Mouse (Mus musculus) MEL-GATA-1-ER (cell line): ENCODE results near the gene AC129217.1.
"Not testable (repeated sequence)": the region's sequence is repeated elsewhere in the genome, so short reads cannot be mapped to it uniquely, and the experiment has no call there.

Source experiments
- DNase-seq: peaks from one replicate; pipeline ENCODE4 v3.0.0-alpha.2; 2012; ENCODE audit warnings: low read depth; ENCODE audit errors: extremely low read depth

The AC129217.1 gene

DNA sequence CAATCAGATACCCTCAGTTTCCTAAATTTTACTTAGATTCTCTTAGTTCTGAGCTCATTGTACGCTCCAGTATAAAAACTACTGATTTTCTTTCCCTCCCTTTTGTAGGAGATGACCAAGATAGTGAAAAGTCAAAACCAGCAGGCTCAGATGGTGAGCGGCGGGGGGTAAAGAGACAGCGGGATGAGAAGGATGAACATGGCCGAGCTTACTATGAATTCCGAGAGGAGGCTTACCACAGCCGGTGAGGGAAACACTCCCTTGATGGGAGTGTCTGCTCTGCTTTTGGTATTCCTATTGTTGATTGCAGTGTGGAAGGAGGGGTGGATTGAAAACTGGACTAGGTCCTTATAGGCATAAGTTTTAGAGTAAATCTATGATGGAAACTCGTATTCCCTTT, 6.9 kb upstream of the AC129217.1 start:
- no peak for DNase-seq

DNA sequence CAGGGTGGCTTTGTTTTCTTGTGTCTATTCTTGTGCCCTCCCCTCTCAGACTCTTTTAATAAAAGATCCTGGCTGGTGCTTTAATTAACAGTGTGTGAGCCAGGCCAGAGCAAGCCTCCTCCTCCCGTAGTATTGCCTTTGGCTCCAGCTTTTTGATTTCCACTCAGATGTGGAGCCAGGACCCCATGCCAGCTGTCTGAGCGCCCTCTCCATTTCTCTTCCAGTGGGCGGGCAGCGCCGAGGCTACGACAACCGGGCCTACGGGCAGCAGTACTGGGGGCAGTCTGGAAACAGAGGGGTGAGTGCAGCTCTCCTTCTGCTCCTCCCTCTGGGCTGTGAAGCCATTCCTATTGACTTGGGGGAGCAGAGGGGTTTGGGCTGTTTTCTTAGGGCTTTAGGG, 1.1 kb downstream of the AC129217.1 start:
- DNase-seq = no peak

DNA sequence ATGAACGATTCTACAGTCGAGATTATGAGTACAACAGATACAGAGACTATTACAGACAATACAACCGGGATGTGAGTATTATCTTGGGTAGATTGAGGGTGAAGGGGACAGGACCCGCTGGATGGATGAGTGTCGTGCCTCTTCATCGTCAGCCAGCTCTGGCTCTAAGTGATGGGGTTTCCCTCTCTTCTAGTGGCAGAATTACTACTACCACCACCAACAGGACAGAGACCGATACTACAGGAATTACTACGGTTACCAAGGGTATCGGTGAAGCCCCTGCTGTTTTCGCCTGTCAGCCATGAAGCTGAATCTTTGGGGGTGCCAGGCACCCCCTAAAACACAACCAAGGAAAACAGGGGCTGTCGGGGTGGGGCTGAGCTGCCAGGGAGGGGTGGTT, 1.7 kb downstream of the AC129217.1 start:
- DNase-seq = no peak

DNA sequence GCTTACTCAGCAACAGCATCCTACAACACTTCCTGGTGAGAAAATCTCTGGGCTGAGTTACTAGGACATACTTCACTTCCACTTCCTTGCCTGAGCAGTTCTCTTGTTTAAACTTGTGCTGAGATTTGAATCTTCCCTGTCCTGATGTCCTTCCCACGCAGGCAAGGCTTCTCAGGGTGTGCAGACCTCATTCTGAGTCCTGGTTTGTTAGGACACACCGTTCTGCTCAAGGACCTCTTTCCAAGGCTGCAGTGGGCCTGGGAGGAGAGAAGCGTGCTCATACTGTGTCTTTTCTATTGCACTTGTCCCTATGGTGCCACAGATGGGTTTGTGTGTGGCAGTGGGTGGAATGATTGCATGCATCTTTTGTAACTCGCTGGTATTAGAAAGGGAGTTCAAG, 3.4 kb downstream of the AC129217.1 start:
- DNase-seq = no peak

DNA sequence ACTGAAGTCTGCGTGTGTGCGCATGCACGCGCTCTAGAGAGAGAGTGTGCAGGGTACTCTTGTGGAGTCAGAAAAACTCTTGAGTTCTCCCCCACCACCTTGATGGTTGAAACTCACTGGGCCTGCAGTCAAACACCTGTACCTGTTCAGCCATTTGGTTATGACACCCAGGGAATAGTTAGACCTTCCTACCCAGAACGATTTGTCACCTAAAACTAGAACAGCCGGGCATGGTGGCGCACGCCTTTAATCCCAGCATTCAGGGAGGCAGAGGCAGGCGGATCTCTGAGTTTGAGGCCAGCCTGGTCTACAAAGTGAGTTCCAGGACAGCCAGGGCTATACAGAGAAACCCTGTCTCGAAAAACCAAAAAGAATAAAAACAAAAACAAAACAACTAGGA, 6.8 kb downstream of the AC129217.1 start:
- not testable (repeated sequence) for DNase-seq

DNA sequence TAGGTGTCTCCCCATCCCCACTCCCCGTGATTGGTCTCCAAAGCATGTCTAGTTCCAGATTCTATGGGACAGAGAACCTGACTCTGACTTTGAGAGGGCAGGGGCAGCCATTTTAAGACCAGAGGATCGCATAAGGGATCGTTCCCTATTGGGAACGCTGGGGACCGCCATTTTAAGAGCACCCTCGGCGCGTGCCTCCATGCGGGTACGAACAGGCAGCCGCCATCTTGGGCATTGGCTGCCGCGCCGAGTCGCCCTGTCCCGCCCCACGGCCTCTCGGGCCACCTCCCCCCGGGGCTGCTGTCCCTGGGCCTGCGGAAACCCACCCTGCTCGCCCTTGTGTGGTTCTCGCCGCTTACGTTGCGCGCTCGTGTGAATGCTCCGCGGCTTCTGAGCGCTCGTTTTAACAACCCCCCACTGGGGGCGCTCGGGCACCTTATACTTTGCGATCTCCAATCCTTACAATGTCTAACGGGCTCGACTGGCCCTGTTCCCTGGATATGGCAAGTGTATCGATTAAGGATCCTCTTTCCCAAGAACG, 7.7 kb downstream of the AC129217.1 start, which contains the start of gene Bscl2:
Bscl2 (plus strand) TSS at position 217 of the 541 bp plus-strand sequence.
- peak; percentile 55 for DNase-seq

DNA sequence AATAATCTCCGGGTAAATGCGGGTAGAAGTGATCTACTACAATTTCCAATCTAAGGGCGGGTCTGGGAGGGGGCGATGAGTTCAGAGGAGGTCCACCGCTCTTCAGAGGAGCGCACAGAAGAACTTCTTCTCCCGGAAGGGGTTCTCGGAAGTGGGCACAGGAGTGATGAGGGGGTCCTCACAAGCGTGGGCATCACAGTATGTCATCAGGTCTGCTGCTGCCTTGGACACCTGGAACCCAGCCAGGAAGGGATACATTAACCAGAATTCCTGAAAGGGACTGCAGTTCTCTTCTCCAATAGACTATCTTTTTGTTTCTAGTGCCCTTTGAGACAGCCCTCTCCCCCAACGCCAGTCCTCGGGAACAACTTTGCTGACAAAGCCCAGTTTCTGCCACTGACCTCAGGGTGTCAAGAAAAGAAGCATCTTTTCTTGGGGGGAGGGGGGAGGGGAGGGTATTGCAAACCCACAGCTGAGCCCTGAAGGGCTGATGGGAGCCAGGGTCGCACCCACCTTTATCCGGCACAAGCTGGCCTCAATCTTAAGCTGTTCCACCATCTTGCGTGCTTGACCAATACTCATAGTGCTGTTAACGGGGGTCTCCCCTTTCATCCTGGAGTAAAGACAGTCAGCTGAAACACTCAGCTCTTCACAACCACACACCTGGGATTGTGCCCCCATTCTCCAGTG, 8.6 kb downstream of the AC129217.1 start:
- DNase-seq = no peak

DNA sequence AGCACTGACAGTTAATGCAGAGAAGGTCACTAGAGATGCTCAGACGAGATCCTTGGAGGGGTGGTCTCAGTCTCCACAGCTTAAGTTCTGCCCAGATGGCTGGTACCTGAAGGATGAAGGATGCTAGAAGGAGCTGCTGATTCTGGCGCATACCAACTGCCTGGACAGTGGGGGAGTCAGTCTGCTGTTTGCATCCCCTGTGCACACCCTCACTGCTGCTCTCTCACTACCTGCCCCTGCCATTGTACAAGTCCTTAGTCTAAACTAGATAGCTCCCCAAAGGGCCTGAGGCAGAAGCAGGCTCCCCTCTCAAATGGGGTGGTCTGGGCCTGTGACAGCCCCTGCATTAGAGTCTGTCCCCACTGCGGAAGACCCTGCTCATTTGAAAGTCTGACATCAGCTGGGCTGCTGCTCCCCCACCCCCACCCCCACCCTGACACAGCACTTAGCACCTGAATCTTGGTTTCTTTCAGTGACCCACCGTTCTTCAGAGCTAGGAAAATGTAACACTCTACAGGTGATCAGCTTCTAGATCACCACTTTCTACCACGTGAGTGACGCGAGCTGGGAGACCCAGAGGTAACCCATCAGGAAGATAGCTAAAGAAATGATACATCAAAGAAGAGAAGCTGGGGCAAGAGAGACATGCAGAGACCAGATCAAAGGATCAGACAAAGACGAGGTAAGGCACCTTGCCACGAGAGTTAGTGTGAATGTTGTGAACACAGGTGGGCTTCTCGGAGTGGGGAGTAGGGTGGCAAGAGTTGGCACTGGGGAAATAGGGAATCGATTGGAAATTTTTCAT, 9.7 kb downstream of the AC129217.1 start, which contains the start of gene Gng3:
Gng3 (minus strand) TSS at position 92 of the 805 bp plus-strand sequence.
- DNase-seq = no peak

DNA sequence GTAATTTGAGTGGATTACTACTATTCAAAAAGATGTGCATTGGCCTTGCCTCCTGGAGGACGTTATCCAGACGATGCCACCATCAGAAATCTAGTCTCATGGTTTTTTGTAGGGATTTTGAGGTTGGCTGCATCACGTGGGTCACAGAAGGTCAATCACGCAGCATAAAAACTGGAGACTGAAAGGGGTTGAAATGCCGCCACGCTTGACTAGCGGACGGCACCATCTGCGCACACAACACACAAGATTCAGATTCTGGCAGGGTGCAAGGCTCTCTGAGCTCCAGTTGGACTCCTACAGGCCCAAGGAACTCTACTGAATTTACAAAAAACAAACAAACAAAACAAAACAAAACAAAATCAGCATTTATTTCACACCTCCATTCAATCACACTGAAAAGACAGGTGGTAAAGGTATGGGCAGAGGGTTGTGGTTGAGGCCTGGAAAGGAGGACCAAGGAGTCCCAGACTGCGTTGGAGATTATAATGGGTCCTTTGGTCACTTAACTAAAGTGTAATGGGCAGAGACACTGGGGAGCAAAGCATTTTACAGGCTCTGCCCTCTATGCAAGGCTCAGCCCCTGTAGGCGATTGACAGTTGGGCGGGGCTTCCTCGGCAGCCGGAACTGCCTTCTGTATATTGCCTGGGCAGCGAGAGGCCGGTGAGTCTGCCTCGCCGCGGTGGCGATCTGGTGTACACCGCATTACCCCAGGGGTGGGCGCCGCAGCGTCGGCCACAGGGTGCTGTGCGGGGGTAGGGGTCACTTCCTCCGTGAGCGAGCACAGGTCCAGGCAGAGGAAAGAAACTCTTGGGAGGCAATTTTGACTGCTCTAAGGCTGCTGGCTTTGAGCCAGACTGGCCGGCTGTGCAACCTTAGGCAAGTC, 10.6 kb downstream of the AC129217.1 start:
- no peak for DNase-seq

DNA sequence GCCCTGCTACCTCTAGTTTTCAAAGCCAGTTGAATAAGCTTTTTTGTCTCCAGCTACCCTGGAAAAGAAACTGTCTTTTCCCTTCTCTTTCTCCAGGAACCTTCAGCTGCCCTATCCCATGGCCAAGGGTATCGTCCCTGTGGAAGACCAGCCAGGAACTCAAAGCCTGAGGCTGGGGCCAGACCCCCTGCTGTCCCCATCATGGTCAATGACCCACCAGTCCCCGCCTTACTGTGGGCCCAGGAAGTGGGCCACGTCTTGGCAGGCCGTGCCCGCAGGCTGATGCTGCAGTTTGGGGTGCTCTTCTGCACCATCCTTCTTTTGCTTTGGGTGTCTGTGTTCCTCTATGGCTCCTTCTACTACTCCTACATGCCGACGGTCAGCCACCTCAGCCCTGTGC, 11.4 kb downstream of the AC129217.1 start:
- DNase-seq = no peak

DNA sequence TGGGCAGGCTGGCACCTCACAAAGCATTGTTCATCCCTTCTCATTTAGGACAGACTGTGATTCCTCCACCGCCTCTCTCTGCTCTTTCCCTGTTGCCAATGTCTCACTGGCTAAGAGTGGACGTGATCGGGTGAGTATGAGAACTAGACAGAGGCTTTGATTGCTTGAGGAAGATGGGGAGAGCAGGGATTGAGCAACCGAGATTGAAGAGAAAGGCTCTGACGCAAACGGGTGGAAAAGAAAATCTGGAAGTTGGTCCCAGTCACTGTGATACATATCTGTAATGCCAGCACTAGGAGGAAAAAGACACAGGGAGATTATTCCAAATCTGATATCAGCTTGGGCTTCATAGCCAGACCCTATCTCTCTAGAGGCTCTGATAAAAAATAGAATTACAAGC, 13.4 kb downstream of the AC129217.1 start:
- no peak for DNase-seq

DNA sequence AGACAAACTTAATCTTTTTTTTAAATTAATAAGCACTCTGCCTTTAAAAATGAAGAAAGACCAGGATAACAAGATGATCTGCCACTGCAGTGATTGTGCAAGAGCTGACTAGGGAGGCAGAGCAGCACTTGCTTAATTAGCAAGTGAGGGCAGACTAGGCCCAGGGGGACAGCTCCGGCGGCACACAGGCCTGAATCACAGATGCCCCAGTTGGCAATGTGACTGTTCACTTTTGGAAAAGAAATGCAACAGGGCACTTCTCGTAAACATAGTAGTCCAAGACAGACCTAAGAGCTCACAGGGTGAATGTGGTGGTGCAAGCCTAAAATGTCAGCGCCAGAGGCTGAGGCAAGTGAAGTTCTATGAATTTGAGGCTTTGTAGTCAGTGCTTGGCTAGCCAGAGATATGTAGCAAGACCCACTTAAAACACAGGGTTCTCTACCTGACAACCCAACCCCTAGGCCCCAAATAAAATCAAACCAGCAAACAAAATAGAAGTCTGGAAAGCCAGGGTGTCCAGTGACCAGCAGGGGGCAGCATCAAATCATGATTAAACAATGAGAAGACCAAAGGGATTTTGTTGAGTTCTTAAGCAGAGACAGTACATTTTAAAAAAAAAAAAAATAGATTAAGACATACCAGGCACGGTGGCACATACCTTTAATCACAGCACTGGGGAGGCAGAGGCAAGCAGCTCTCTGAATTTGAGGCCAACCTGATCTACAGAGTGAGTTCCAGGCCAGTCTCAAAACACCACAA, 15.0 kb downstream of the AC129217.1 start:
- no peak for DNase-seq

DNA sequence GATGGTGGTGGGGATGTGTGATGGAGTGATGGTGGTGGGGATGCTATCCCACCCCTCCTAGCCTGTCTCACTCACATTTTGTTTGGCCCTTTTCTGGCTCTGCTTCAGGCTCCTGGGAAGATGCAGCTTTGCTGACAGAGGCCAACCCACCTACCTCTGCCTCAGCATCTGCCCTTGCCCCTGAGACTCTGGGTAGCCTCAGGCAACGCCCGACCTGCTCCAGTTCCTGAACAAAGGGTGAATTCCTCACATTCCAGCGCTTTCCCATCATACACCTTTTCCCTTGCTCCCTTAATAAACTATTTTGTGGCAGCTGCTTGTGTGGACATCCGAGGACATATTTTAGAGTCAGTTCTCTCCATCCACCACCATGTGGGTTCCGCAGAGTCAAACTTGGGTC, 18.8 kb downstream of the AC129217.1 start:
- no peak for DNase-seq

DNA sequence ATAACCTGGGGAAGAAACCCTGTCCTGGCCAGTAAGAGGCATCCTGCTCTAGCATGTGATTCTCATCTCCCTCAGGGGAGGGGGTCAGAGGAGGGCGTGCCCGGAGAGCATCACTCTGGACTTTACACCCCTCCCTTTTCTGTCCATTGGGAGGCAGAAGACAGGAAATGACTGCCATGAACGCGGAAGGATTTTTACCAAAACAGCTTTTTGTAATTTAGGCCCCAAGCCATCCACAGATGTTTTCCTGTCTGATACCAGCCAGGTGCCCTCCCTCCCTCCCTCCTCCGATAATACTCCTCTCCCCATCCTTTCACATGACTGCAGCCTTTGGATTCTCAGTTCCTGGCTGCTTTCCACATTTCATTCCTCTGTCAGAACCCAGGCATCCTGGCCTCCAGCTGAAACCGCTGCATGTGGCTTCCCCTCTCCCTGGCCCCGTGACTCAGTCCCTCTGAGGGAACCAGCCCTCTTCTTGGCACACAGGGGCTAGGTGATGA, 20.9 kb downstream of the AC129217.1 start, which contains the start of gene Lrrn4cl:
Lrrn4cl (plus strand) TSS at position 367 of the 500 bp plus-strand sequence.
- no peak for DNase-seq

DNA sequence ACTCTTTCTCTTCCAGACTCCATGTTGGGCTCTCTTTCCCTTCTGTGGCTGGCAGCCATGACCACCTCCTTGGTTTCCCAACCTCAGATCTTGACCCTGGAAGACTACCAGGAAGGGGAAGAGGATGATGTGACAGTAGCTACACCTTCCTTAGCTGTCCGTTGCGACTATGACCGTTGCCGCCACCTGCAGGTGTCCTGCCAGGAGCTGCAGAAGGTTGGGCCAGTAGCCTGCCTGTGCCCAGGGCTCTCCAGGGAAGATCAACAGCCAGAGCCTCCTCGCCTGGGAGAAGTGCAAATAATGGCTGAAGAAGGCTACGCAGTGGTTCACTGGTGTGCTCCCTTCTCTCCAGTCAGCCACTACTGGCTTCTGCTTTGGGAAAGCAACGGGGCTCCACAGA, 22.1 kb downstream of the AC129217.1 start:
- DNase-seq = no peak

DNA sequence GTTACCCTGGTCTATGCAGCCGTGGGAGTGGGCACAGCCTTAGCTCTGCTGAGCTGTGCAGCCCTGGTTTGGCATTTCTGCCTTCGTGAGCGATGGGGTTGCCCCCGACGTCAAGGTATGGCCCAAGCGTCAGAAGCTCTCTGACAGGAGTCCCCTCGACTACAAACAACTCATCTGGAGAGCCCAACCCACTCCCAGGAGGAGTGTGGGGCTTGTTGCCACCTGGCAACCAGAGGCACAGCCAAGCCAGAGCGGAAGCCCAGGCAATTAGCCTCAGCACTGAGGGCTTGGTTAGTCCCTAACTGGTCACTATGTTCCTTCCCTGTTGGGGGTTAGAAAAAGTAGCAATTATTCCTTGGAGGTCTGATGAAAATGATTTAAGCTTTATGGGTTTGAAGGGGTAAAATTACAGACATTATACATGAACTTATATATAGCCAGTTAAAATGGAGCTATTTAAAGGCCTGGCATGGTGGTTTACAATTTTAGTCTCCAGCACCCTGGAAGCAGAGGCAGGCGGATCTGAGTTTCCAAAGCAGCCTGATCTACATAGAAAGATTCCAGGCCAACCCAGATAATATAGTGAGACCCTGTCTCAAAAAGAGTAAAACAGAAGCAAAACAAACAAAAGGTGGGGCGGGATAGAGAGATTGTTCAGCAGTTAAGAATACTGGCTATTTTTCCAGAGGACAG, 22.8 kb downstream of the AC129217.1 start:
- DNase-seq = no peak

DNA sequence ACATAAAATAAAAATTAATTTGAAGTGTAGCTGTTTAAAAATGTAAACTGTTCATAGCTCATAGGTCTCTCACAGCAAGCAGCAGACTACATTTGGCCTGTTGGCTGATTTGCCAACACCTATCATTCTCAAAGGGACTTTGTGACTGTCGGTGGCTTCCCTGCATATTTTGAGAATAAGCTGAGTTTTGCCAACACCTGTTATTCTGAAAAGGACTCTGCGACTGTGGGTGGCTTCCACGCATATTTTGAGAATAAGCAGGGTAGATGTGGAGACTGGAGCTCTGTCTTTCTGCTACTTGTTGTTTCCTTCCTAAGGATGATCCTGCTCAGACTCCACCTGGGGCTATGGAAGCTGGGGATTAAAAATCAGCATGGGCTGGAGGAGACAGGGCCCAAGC, 23.5 kb downstream of the AC129217.1 start:
- no peak for DNase-seq

DNA sequence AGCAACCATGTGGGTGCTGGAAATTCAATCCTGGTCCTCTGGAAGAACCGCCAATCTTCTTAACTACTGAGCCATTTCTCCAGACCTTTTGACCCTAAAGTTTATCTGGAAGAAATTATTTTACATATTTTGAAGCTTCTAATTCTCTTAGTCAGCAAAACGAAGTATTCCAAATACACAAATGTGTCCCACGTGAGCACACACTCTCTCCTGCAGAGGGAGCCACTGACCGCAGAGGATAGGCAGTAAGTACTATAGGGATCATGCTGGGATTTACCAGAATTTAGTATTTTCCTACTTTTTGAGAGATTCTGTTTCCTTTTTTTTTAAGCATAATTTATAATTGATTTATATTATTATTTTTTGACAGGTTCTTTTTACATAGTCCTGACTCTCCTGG, 28.1 kb downstream of the AC129217.1 start:
- peak; percentile 43 for DNase-seq

DNA sequence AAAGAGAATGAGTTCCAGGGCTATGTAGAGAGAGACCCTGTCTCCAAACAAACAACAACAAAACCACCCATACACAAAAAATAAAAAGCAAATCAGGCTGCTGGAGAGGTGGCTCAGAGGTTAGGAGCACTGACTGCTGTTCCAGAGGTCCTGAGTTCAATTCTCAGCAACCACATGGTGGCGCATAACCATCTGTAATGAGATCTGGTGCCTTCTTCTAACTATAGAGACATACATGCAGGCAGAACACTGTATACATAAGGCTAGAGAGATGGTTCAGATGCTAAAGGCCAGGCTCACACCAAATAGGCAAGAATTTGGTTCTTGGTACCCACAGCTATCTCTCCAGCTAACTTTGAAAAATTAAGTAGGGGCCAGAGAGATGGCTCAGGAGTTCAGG, 29.4 kb downstream of the AC129217.1 start:
- DNase-seq = no peak

DNA sequence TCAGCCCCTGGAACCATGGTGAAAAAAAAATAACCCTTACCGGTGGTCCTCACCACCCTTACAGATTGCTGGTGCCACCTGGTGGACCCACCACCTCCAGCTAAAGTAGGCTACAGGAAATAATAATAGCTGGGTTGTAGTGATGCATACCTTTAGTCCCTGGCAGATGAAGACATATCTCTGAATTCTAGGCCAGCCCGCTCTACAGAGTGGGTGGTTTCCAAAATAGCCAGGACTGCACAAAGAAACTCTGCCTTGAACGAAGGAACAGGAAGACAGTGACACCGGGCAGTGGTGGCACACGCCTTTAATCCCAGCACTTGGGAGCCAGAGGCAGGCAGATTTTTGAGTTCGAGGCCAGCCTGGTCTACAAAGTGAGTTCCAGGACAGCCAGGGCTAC, 34.7 kb downstream of the AC129217.1 start:
- no peak for DNase-seq
